Mouse (Mus musculus) forebrain, embryonic 12.5 days (tissue): Measurements from ENCODE around the gene Tnr. TPM values are rescaled to one million over a fixed set of nuclear protein-coding genes. Genes with fewer than 3 reads are reported as not detected.
A peak's percentile ranks its signal among the peaks of the same experiment; 100 is the strongest.

ENCODE experiments used
- ATAC-seq: fragments of 200-750 bp; cut with Nextera tagmentation; 2 replicates; pipeline ENCODE4 v1.8.0; 2017; ENCODE audit warnings: moderate TSS enrichment; ENCODE audit not compliant: low FRiP score
- H3K27ac ChIP-seq: fragments of 300-500 bp; sonication (generic); 2 replicates; pipeline ENCODE4 v1.5.1; 2016; ENCODE audit warnings: mild to moderate bottlenecking
- H3K27me3 ChIP-seq: fragments of 300-500 bp; sonication (generic); 2 replicates; pipeline ENCODE4 v1.6.1; 2016; ENCODE audit warnings: mild to moderate bottlenecking
- H3K36me3 ChIP-seq: fragments of 300-500 bp; sonication (generic); replicated peaks from 2 replicates; pipeline ENCODE4 v1.6.1; 2016; ENCODE audit warnings: mild to moderate bottlenecking
- H3K4me1 ChIP-seq: fragments of 300-500 bp; sonication (generic); 2 replicates; pipeline ENCODE4 v1.6.1; 2016
- H3K4me2 ChIP-seq: fragments of 300-500 bp; sonication (generic); 2 replicates; pipeline ENCODE4 v1.6.1; 2016; ENCODE audit warnings: mild to moderate bottlenecking, moderate library complexity
- H3K4me3 ChIP-seq: fragments of 300-500 bp; sonication (generic); replicated peaks from 2 replicates; pipeline ENCODE4 v1.5.1; 2016; ENCODE audit warnings: mild to moderate bottlenecking
- H3K9ac ChIP-seq: fragments of 300-500 bp; sonication (generic); 2 replicates; pipeline ENCODE4 v1.6.1; 2016; ENCODE audit warnings: mild to moderate bottlenecking
- H3K9me3 ChIP-seq: fragments of 300-500 bp; sonication (generic); 2 replicates; pipeline ENCODE4 v1.6.1; 2016
- WGBS: fragments of 180-500 bp; shearing (Covaris S2); methylation state at CpG from one replicate; pipeline ENCODE4 v1.1.7; 2016; 5-methylcytosine and 5-hydroxymethylcytosine counted together
- polyA plus RNA-seq: library from polyadenylated mRNA; unstranded; fragments of >200 nt; fragmentation: Nextera tagmentation; extraction: Ambion mirVana; gene quantifications from 2 replicates; pipeline ENCODE4 v1.2.1, GENCODE M21; 2016

The Tnr gene
- polyA plus RNA-seq, 1 experiment from 2014 or later = 0.75 TPM

- Histone ChIP-seq H3K9ac (no peak overlapping the region), H3K4me3 (no peak overlapping the region), H3K27me3 (no peaks in the 10 kb centered on the region), H3K36me3 (no peaks in the 10 kb centered on the region), H3K4me1 (no peaks in the 10 kb centered on the region), H3K4me2 (no peak overlapping the region), H3K27ac (no peak overlapping the region), H3K9me3 (no peaks in the 10 kb centered on the region)
- no peak for ATAC-seq
- WGBS = 36% methylated on average over 5 of the region's 5 CpGs
These were observed 260.3 kb downstream of the Tnr start for GRCm38 (mm10) chr1:159783842-159784241.

GRCm38 (mm10) chr1:159788312-159788711 is 264.7 kb downstream of the Tnr start:
- no peaks in the 10 kb centered on the region for H3K27me3 ChIP-seq
- no peaks in the 10 kb centered on the region for H3K9me3 ChIP-seq

DNA sequence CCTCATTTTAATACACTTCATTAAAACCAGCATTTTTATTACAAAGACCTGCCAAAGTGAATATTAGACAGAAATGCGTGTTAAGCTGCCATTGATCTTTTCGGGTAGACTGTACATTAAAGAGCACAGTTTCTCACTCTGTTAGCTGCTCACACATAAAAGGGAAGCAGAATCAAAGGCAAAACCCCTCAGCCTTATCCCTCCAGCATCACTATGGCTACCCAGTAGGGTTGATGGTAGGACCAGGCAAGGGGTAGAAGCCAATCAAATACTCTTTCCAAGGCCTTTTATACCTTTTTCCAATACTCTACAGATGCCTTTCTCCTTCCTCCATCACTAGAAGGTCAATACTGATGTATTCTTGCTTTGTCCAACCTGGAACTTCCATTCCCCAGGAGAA is 269.0 kb downstream of the Tnr start:
- WGBS = 96% methylated on average over 2 of the region's 2 CpGs
- no peak for ATAC-seq
- Histone ChIP-seq H3K36me3 (no peaks in the 10 kb centered on the region), H3K4me2 (no peak overlapping the region), H3K9ac (no peak overlapping the region), H3K4me1 (no peaks in the 10 kb centered on the region), H3K4me3 (no peak overlapping the region), H3K27me3 (no peaks in the 10 kb centered on the region), H3K27ac (no peak overlapping the region), H3K9me3 (no peaks in the 10 kb centered on the region)

More at GRCm38 (mm10) chr1:159788312-159788711, 264.7 kb downstream of the Tnr start:
- no peak overlapping the region for H3K4me3 ChIP-seq
- no peak overlapping the region for H3K9ac ChIP-seq
- H3K4me2 ChIP-seq = no peak overlapping the region
- whole genome bisulfite sequencing = 76% methylated on average over 4 of the region's 4 CpGs
- no peaks in the 10 kb centered on the region for H3K36me3 ChIP-seq
- H3K27ac ChIP-seq = no peak overlapping the region
- ATAC-seq = no peak
- H3K4me1 ChIP-seq = no peaks in the 10 kb centered on the region

GRCm38 (mm10) chr1:159796021-159796420 is 272.5 kb downstream of the Tnr start:
- Histone ChIP-seq H3K4me3 (no peak overlapping the region), H3K27me3 (no peaks in the 10 kb centered on the region), H3K36me3 (no peaks in the 10 kb centered on the region), H3K9me3 (no peaks in the 10 kb centered on the region), H3K27ac (no peak overlapping the region), H3K4me1 (no peaks in the 10 kb centered on the region), H3K9ac (no peak overlapping the region), H3K4me2 (no peak overlapping the region)
- ATAC-seq = no peak
- WGBS = 88% methylated on average over 2 of the region's 2 CpGs

DNA sequence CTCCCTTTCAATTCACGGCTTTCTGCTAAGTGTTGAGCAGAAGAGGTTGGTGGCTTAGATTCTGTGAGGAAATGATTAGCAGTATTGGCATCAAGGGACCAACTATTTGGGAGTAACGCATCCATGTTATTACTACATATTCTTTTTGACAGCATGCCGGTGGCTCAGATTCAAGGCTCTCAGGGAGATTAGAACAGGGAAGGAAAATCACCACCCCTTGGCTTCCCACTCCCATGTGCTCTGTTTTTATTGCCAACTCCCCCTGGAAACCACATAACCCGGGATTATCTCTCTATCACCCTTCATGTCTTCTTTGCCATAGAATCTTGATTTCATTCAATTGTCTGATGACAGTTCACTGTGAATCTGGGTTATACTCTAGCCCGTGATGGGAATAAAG is 276.8 kb downstream of the Tnr start:
- H3K27me3 ChIP-seq = no peaks in the 10 kb centered on the region
- no peak overlapping the region for H3K9ac ChIP-seq
- no peaks in the 10 kb centered on the region for H3K4me1 ChIP-seq
- H3K4me2 ChIP-seq = no peak overlapping the region
- 91% methylated on average over 5 of the region's 5 CpGs for WGBS
- H3K27ac ChIP-seq = no peak overlapping the region
- no peak for ATAC-seq
- H3K36me3 ChIP-seq = no peaks in the 10 kb centered on the region
- H3K4me3 ChIP-seq = no peak overlapping the region
- no peaks in the 10 kb centered on the region for H3K9me3 ChIP-seq

DNA sequence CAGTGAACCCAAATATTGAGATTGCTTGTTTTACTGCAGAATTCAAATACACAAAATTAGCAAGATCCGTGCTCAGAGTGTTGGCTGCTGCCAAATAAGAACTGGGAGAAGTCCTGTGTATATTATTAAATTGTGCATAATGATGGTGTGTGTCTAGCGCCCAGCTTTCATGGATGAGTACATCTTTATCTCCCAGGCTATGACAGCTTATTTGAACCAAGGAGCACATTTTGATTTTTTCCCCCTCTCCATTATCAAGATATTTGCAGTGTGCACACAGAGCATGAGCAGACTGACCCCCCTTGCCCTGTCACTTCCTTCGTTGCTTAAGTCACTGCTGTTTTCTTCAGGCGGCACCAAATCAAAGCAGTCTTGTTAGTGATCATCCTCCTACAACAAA is 278.2 kb downstream of the Tnr start:
- 80% methylated on average over 4 of the region's 4 CpGs for WGBS
- no peak overlapping the region for H3K27ac ChIP-seq
- ATAC-seq = no peak

GRCm38 (mm10) chr1:159803711-159804110 is 280.1 kb downstream of the Tnr start:
- H3K27ac ChIP-seq = no peak overlapping the region
- H3K27me3 ChIP-seq = no peaks in the 10 kb centered on the region
- H3K9me3 ChIP-seq = no peaks in the 10 kb centered on the region
- no peak overlapping the region for H3K9ac ChIP-seq
- no peaks in the 10 kb centered on the region for H3K36me3 ChIP-seq
- H3K4me3 ChIP-seq = no peak overlapping the region
- no peak overlapping the region for H3K4me2 ChIP-seq
- ATAC-seq = no peak
- H3K4me1 ChIP-seq = no peaks in the 10 kb centered on the region

More for the DNA sequence above, 278.2 kb downstream of the Tnr start:
- Histone ChIP-seq H3K36me3 (no peaks in the 10 kb centered on the region), H3K9me3 (no peaks in the 10 kb centered on the region), H3K9ac (no peak overlapping the region), H3K4me2 (no peak overlapping the region), H3K27me3 (no peaks in the 10 kb centered on the region), H3K4me1 (no peaks in the 10 kb centered on the region), H3K4me3 (no peak overlapping the region)

GRCm38 (mm10) chr1:159809493-159809892 is 285.9 kb downstream of the Tnr start:
- no peak for ATAC-seq
- Histone ChIP-seq H3K4me1 (peaks cover 11% of the 10 kb centered on the region), H3K27ac (no peak overlapping the region), H3K27me3 (no peaks in the 10 kb centered on the region), H3K9ac (no peak overlapping the region), H3K4me2 (no peak overlapping the region), H3K4me3 (no peak overlapping the region), H3K9me3 (no peaks in the 10 kb centered on the region), H3K36me3 (no peaks in the 10 kb centered on the region)
- WGBS = 53% methylated on average over 3 of the region's 3 CpGs

- no peak overlapping the region for H3K27ac ChIP-seq
- 74% methylated on average over 2 of the region's 2 CpGs for WGBS
- peaks cover 11% of the 10 kb centered on the region for H3K4me1 ChIP-seq
These were observed 288.2 kb downstream of the Tnr start for GRCm38 (mm10) chr1:159811805-159812204.

GRCm38 (mm10) chr1:159812820-159813411 is 289.3 kb downstream of the Tnr start:
- H3K36me3 ChIP-seq = no peaks in the 10 kb centered on the region
- H3K4me3 ChIP-seq = no peak overlapping the region
- WGBS = 3% methylated on average over 7 of the region's 8 CpGs
- H3K27ac ChIP-seq = peak overlapping the region; percentile 31; the same call in 1 of the 2 replicates
- no peaks in the 10 kb centered on the region for H3K27me3 ChIP-seq
- no peak overlapping the region for H3K9ac ChIP-seq
- H3K9me3 ChIP-seq = no peaks in the 10 kb centered on the region
- H3K4me1 ChIP-seq = peaks cover 11% of the 10 kb centered on the region
- ATAC-seq = peak; percentile 66; the same call in 1 of the 2 replicates
- H3K4me2 ChIP-seq = peak overlapping the region; percentile 29; the same call in 1 of the 2 replicates

More at GRCm38 (mm10) chr1:159811805-159812204, 288.2 kb downstream of the Tnr start:
- no peaks in the 10 kb centered on the region for H3K27me3 ChIP-seq
- no peaks in the 10 kb centered on the region for H3K9me3 ChIP-seq
- H3K4me3 ChIP-seq = no peak overlapping the region
- no peak overlapping the region for H3K4me2 ChIP-seq
- ATAC-seq = no peak
- H3K9ac ChIP-seq = no peak overlapping the region
- H3K36me3 ChIP-seq = no peaks in the 10 kb centered on the region

DNA sequence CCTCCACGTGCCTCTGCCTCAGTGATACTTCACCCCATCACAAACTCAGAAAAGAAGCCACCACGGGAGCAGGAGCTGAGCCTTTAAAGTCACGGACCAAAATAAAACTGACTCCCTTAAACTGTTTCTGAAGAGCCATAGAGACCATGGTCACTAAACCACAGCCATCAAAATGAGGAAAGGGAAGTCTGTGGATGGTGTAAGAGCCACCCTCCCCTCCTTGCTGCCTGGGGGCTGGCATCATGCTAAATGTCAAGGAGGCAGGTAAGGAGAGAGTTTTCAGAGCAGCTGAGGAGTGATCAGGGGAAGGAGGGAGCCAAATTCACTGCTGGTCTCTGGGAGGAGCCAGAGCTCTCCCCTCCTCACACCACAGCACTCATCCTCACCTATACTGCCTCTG is 290.8 kb downstream of the Tnr start:
- Histone ChIP-seq H3K4me1 (peaks cover 11% of the 10 kb centered on the region), H3K4me2 (no peak overlapping the region), H3K27me3 (no peaks in the 10 kb centered on the region), H3K9me3 (no peaks in the 10 kb centered on the region), H3K4me3 (no peak overlapping the region), H3K36me3 (no peaks in the 10 kb centered on the region), H3K9ac (no peak overlapping the region), H3K27ac (no peak overlapping the region)
- 44% methylated on average over 3 of the region's 3 CpGs for WGBS
- ATAC-seq = no peak

DNA sequence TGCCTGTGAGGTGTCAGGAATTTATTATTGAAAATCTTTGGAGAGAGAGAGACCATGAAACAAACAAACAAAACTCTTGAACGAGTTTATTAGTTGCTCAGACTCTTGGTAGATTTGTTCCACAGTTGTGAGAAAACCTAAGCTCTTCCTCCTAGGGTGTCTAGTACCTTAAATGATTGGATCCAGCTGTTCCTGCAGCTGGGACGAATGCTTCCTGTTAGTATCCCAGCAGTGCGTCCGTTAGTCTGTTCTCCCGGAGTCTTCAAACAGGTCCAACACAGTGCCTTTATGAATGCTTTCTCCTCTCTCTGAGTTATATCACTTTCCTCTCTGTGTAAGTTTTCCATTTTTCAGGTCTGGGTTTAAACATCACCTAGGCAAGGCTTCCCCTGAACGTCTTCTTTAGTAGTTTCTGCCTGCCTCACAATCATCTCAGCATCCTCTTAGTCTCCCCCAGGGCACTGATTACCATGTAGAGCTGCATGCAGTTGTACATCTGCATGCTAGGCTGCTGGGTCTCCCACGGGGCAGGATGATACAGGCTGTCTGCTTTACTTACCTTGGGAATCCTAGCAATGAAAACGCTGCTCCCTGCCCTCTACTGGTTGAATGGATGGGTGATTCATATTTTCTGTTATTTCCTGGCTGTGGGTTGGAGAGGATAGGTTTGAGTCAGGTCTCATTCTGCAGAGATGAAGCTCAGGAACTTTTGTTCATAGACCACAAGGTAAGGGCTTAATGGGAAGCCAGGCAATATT is 293.2 kb downstream of the Tnr start:
- no peak overlapping the region for H3K9ac ChIP-seq
- no peaks in the 10 kb centered on the region for H3K27me3 ChIP-seq
- no peaks in the 10 kb centered on the region for H3K36me3 ChIP-seq
- peaks cover 11% of the 10 kb centered on the region for H3K4me1 ChIP-seq
- no peaks in the 10 kb centered on the region for H3K9me3 ChIP-seq
- H3K4me3 ChIP-seq = no peak overlapping the region
- H3K4me2 ChIP-seq = no peak overlapping the region
- no peak for ATAC-seq
- 60% methylated on average over 8 of the region's 8 CpGs for whole genome bisulfite sequencing
- H3K27ac ChIP-seq = no peak overlapping the region

GRCm38 (mm10) chr1:159819511-159819910 is 295.9 kb downstream of the Tnr start:
- Histone ChIP-seq H3K36me3 (no peaks in the 10 kb centered on the region), H3K9me3 (no peaks in the 10 kb centered on the region), H3K9ac (no peak overlapping the region), H3K27ac (no peak overlapping the region), H3K4me2 (no peak overlapping the region), H3K27me3 (no peaks in the 10 kb centered on the region), H3K4me1 (no peaks in the 10 kb centered on the region), H3K4me3 (no peak overlapping the region)
- no peak for ATAC-seq
- 47% methylated on average over 3 of the region's 3 CpGs for WGBS
